In genomic region chr2:131134381-131134780, GRCm38 (mm10) we compare ENCODE assay signal across 9 mouse cellular contexts. TPM values are rescaled to one million over a fixed set of nuclear protein-coding genes. Genes with fewer than 3 reads are reported as not detected.
DNase-seq lines count a peak whose midpoint lies in the region; ATAC-seq and TF ChIP-seq lines count a peak whose summit lies in the region.
"Had no signal": no experiment of that assay in that cellular context is flagged by ENCODE, and none has a peak within 500 bp of the region (broad histone marks: within the 10 kb centered on the region; RNA-seq: fewer than 3 reads in every experiment).

No protein-coding gene starts in this region.

- no peak overlapping the region for H3K4me3 ChIP-seq in layer of hippocampus, adult 2 months

- TF ChIP-seq CTCF in layer of hippocampus, adult 2 months (conservative IDR thresholded peaks at IDR 0.05) = no peak

- H3K27ac ChIP-seq in layer of hippocampus, adult 2 months = peak overlapping the region; percentile 61; the same call in 1 of the 2 replicates

- ATAC-seq in erythroblast, adult 5-6 weeks (replicated peaks; ENCODE audit: low FRiP score, poor library complexity, severe bottlenecking) = no peak

- no peak for DNase-seq in layer of hippocampus, adult 2 months (ENCODE audit: low spot score in 2 of 2)
- DNase-seq in layer of hippocampus, adult 8-10 months (ENCODE audit: low spot score in 2 of 2) = no peak
- peak; percentile 99 for DNase-seq in heart, adult 11 months
- peak; percentile 65 for DNase-seq in kidney, postnatal 10 days
- peak; percentile 80 for DNase-seq in lung, postnatal 25 days (ENCODE audit: low spot score)
- DNase-seq in embryo, embryonic 10 days (ENCODE audit: low spot score) = no peak
- DNase-seq in T-cell, adult 2 months (ENCODE audit: low spot score) = no peak

RNA-seq across cellular contexts. Expression of gene Gm11037, which starts 1.1 kb away (rescaled TPM):
- total RNA-seq in layer of hippocampus, adult 2 months (2021) = not detected
- not detected for total RNA-seq in layer of hippocampus, adult 8-10 months (2022)
- total RNA-seq in erythroblast, adult 5-6 weeks (2015; ENCODE audit: low replicate concordance) = not detected in 2 replicates
- not detected in 2 replicates for total RNA-seq in erythroblast, adult 5-6 weeks (2017; ENCODE audit: low replicate concordance)
- total RNA-seq: G1E had no signal

RNA-seq across cellular contexts. Expression of gene Hspa12b, which starts 7.3 kb away (rescaled TPM):
- 1 to 10 TPM; 9.1 to 9.5 TPM for total RNA-seq in layer of hippocampus, adult 2 months (2021)
- 10 to 100 TPM in 2 of 4 experiments, 1 to 10 TPM in 2; 8.8 to 11.8 (median 9.6) TPM for total RNA-seq in layer of hippocampus, adult 8-10 months (2022)
- not detected in 2 replicates for total RNA-seq in erythroblast, adult 5-6 weeks (2015; ENCODE audit: low replicate concordance)
- total RNA-seq in erythroblast, adult 5-6 weeks (2017; ENCODE audit: low replicate concordance) = 0.14 TPM in 1 of 2 replicates, not detected in the other

RNA-seq across cellular contexts. Expression of gene 1700037H04Rik, which starts 25.5 kb away (rescaled TPM):
- 10 to 100 TPM; 46.0 to 46.7 TPM for total RNA-seq in layer of hippocampus, adult 2 months (2021)
- total RNA-seq in layer of hippocampus, adult 8-10 months (2022) = 10 to 100 TPM; 53.5 to 59.8 (median 57.2) TPM
- 77.1 and 92.0 TPM in 2 replicates for total RNA-seq in erythroblast, adult 5-6 weeks (2015; ENCODE audit: low replicate concordance)
- 33.9 and 49.3 TPM in 2 replicates for total RNA-seq in erythroblast, adult 5-6 weeks (2017; ENCODE audit: low replicate concordance)

RNA-seq across cellular contexts. Expression of gene Cenpb, which starts 45.5 kb away (rescaled TPM):
- total RNA-seq in layer of hippocampus, adult 2 months (2021) = 10 to 100 TPM; 72.3 to 78.8 TPM
- 10 to 100 TPM; 65.8 to 79.4 (median 73.1) TPM for total RNA-seq in layer of hippocampus, adult 8-10 months (2022)
- 0.96 and 3.8 TPM in 2 replicates for total RNA-seq in erythroblast, adult 5-6 weeks (2015; ENCODE audit: low replicate concordance)
- 6.4 and 7.7 TPM in 2 replicates for total RNA-seq in erythroblast, adult 5-6 weeks (2017; ENCODE audit: low replicate concordance)

RNA-seq across cellular contexts. Expression of gene Siglec1, which starts 47.8 kb away (rescaled TPM):
- total RNA-seq in layer of hippocampus, adult 2 months (2021) = under 1 TPM; 0.20 to 0.46 TPM
- total RNA-seq in layer of hippocampus, adult 8-10 months (2022) = 1 to 10 TPM in 1 of 4 experiments, under 1 TPM in 3; 0.39 to 1.5 (median 0.75) TPM
- total RNA-seq in erythroblast, adult 5-6 weeks (2015; ENCODE audit: low replicate concordance) = 3.3 and 4.8 TPM in 2 replicates
- 1.4 and 1.5 TPM in 2 replicates for total RNA-seq in erythroblast, adult 5-6 weeks (2017; ENCODE audit: low replicate concordance)

Comparison
In these comparisons a context has a peak if more than half of its experiments do, and no peak if none do; other contexts are left out.
1. DNase-seq: peak in heart, adult 11 months (single experiment), kidney, postnatal 10 days (single experiment) and lung, postnatal 25 days (single experiment); none in layer of hippocampus, adult 2 months (0 of 2), layer of hippocampus, adult 8-10 months (0 of 2), embryo, embryonic 10 days (single experiment) and T-cell, adult 2 months (single experiment).
2. RNA of gene Hspa12b, which starts 7.3 kb away (total RNA-seq): 8.8 to 11.8 TPM in layer of hippocampus, adult 8-10 months and 9.1 to 9.5 TPM in layer of hippocampus, adult 2 months; 0.14 TPM in erythroblast, adult 5-6 weeks; every median in the first group is over 4 times any median in the second.